Mouse (Mus musculus) limb, embryonic 10.5 days (tissue): ENCODE results near the gene Clba1. TPM values are rescaled to one million over a fixed set of nuclear protein-coding genes. Genes with fewer than 3 reads are reported as not detected.

Experiments used
- polyA plus RNA-seq: library from polyadenylated mRNA; unstranded; fragments of >200 nt; fragmentation: Nextera tagmentation; extraction: Ambion mirVana; gene quantifications from 2 replicates; pipeline ENCODE4 v1.2.1, GENCODE M21; 2016

Gene Clba1
- polyA plus RNA-seq, 1 experiment from 2014 or later: 7.9 TPM

Other genes starting within 250 kb of the Clba1 start
- 1.3 and 1.6 TPM in 2 replicates for gene Inf2, start 220.2 kb upstream of the Clba1 start, polyA plus RNA-seq
- 1.9 and 3.0 TPM in 2 replicates for gene Adssl1, start 188.9 kb upstream of the Clba1 start, polyA plus RNA-seq
- gene Siva1, start 164.3 kb upstream of the Clba1 start, polyA plus RNA-seq: 359 and 361 TPM in 2 replicates
- gene Akt1, start 134.1 kb upstream of the Clba1 start, polyA plus RNA-seq: 59.3 and 82.8 TPM in 2 replicates
- 1.4 and 2.7 TPM in 2 replicates for gene Zbtb42, start 130.1 kb upstream of the Clba1 start, polyA plus RNA-seq
- gene Cep170b, start 88.5 kb upstream of the Clba1 start, polyA plus RNA-seq: 6.7 and 12.3 TPM in 2 replicates
- gene Pld4, start 48.3 kb upstream of the Clba1 start, polyA plus RNA-seq: 2.1 and 3.5 TPM in 2 replicates
- gene Ahnak2, start 6.3 kb upstream of the Clba1 start, polyA plus RNA-seq: 0.15 and 0.18 TPM in 2 replicates
- gene Cdca4, start 20.5 kb downstream of the Clba1 start, polyA plus RNA-seq: 204 and 206 TPM in 2 replicates
- gene Gpr132, start 59.3 kb downstream of the Clba1 start, polyA plus RNA-seq: 0.11 TPM in 1 of 2 replicates, not detected in the other
- 3.5 and 4.5 TPM in 2 replicates for gene Jag2, start 120.8 kb downstream of the Clba1 start, polyA plus RNA-seq
- 76.7 and 79.7 TPM in 2 replicates for gene Nudt14, start 133.2 kb downstream of the Clba1 start, polyA plus RNA-seq
- gene Btbd6, start 167.5 kb downstream of the Clba1 start, polyA plus RNA-seq: 25.6 and 27.9 TPM in 2 replicates
- gene Brf1, start 191.8 kb downstream of the Clba1 start, polyA plus RNA-seq: 53.5 and 65.9 TPM in 2 replicates
- 11.7 and 11.8 TPM in 2 replicates for gene Pacs2, start 205.6 kb downstream of the Clba1 start, polyA plus RNA-seq